Mouse (Mus musculus) liver, adult (tissue): ENCODE measurements around the gene Dhrs9.

Source experiments
- GATA4 ChIP-seq: IDR thresholded peaks from 2 replicates; pipeline ENCODE4 v1.6.1; 2014; ENCODE audit warnings: mild to moderate bottlenecking, low read length; ENCODE audit not compliant: insufficient replicate concordance

Gene Dhrs9

DNA sequence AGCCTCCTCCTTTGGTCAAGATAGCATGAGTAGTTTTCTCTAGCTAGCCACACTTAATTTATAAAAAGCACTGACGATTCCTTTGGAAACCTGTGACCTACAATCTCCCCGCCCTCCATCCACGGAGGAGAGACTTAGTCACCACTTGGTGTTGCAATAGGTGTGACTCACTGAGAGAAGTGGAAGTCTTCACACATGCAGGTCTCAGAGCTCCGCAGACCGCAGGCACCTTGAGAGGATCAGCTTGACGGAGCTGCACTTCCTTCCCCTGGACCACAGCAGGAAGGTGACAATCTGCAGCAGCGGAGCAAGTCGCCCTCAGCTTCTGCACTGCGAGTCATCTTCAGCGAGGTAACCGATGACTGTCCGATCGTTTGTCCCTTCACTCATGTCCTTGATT lies at the start of gene Dhrs9:
TSS of gene Dhrs9 (plus strand) at position 165 of the 400 bp plus-strand sequence.
- TF ChIP-seq GATA4 = no peak

DNA sequence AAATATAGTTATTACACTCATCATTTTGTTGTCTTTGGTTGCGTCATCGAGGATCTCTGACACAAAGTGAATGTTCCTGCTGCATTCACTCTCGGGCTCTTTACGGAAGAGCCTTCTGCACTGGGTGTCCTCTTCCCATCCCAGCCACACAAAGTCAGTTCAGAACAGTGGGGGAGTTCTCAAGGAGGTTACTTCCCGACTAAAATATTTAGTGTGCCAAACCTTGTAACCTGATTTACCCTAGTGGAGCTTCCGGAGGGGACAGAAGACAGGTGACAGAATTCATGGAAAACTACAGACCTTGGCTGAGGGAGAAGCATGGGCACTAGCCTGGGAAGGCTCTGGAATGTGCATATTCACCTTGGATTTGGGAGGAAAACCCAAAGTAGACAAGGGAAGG lies 38.7 kb upstream of the Dhrs9 start:
- TF ChIP-seq GATA4 = no peak

DNA sequence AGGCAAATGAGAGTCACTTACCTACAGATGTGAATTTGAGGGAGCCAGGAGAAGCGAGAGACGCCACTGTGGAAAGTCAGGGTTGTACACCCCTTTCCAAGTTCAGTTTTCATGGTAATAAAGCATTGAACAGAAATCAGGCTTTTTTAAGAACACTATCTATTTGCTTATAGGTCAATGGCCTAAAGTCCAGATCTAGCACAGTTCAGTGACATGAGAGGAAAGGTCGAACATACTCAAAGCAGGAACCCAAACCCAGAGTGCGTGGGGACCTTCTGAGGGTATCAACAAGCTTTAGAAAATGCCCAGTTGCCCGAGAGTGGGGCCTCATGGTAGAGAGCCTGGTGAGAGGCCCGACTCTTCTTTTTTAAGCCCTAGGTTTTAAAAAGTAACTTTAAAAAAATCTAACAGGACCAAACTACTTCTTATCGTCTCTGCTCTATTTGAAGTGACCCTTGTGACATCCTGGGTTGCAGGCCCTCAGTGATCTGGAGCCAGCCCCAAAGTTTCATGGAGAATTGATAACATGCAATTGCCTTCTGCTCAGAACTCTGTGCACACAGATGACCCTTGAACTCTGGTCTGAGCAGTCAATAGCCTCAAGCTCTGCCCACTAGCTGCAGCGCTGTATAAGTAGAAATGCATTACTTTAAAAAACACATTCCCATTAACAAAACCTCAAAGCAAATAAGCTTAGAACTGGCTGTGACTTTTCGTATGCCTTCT lies 37.6 kb upstream of the Dhrs9 start, which contains the start of gene Abcb11:
TSS of gene Abcb11 (minus strand) at position 121 of the 726 bp plus-strand sequence.
- peak; percentile 65; the same call in 1 of the 2 replicates for TF ChIP-seq GATA4

DNA sequence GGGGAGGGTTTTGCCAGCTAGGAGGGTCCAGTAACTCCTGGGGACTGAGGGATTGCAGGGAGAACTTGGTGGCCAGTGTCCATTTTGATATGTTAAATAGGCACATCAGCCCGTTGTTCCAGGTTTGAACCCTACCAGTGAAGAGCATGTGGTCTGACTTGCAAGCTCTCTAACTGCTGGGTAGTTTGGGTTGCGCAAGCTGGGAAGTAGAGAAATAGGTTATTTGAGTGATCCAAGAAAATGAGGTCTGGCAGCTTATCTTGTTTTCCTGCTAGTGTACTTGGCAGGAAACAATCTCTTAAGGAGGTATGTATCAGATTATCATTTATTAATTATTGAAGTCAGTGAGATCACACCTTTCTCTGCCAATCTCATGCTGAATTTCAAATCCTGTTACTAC lies 15.4 kb upstream of the Dhrs9 start:
- TF ChIP-seq GATA4 = no peak

DNA sequence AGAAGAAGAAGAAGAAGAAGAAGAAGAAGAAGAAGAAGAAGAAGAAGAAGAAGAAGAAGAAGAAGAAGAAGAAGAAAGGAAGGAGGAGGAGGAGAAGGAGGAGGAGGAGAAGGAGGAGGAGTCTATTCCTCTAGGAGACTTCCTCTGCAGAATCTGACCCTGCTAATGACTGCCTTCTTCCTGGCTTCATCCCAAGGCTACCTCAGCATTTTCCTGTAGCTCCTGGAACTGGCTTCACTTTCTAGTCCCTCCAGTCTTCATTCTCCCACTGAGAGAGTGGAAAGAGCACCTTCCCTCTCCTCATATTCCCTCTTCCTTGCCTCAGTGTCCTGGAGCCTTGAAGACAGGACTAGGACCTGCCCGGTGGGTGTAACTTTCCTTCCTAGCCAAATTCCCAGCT lies 15.0 kb upstream of the Dhrs9 start:
- no peak for TF ChIP-seq GATA4

DNA sequence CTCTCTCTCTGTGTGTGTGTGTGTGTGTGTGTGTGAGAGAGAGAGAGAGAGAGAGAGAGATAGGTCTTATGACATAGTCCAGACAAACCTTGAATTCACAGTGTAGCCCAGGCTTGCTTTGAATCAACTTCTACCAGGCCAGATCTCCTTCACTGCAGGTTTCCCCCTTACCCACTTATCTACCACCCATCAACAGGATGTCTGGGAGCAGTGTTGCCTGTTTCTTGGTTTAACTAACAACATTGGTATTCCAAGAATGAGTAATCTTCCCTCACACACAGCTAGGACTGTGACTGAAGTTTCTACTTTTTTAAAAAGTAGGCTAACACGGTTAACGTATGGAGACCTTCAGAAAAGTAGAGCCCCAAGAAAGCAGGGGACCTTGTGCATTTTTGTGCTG lies 3.5 kb upstream of the Dhrs9 start:
- no peak for TF ChIP-seq GATA4

DNA sequence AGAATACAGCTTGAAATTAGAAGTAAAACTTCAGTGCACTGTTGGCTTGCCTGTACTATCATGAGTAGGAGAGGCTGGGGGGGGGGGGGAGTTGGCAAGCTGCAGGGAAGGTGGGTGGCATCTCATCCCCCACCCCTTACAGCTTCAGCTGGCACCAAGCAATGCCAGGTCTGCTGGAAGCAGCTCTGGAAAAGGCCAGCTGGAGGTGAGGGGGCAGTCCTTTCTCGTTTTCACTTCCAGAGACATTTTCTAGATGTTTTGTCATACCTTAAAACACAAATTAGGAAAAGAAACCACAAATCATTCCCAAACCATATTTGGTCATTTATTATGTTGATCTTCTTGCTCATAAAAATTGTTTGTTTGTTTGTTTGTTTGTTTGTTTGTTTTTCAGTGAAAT lies 444 bp upstream of the Dhrs9 start:
- no peak for TF ChIP-seq GATA4

DNA sequence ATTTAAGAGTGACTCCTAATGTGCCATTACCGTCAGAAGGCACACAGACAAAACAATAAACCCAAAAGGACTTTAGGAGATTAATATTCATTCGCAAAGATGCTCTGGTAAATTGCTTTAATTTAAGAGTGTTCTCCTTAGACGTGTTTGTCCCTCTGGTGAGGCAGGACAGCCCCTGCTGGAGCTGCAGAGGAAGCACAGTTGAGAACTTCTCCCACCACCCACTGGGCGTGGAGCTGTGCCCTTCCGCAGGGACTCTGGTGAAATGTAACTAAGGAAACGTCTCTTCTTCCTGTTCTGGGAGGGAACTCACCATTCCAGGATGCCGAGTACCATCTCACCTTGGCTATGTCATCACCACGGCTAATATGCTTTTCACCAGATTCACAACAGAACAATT lies 1.5 kb downstream of the Dhrs9 start:
- TF ChIP-seq GATA4 = no peak

DNA sequence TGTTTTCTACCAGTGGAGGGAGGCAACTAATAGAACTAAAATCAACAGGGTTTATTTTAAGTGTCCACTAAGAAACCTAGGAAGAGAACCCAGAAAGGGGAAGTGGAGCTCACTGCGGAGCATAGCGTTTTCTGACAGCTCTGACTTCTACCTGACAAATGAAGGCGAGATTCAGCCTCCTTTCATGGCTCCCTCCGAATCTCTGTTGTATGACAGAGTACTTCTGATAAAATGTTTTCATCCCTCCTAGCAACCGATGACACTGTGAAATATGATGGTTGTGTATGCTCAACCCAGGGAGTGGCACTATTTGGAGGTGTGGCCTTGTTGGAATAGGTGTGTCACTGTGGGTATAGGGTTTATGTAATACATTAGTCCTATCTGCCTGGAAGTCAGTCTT lies 2.6 kb downstream of the Dhrs9 start:
- TF ChIP-seq GATA4 = no peak

DNA sequence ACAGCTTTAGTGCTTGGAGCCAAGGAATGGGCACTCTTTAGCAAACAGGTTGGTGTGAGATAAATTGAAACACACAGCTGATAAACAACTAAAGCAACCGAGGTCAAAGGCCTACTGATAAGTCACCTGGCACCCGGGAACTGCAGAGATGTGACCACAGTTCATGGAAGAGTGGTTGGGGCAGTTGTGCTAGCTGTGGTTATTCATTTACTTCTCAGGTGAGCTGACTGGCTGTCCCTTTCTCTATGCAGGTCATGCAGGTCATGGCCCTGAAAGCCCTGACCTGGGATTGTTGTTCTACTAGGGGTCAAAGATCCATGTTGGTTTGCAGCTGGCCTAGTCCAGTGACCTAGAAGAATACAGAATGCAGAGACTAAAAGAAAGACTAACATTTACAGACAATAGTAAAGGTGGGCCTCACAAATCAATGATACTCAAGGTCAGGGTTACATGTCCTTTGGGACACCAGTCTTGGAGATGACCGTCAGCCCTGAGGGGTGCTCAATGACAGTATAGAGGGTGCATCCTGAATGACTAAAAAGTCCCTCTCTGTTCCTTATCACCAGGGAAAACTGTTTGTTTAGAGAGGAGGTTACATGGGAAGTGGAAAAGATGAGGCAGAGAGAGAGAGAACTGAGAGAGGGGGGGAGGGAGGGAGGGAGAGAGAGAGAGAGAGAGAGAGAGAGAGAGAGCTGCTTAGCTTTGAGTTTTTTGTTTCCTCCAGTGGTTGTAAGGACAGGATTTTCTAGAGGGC lies 6.0 kb downstream of the Dhrs9 start:
- peak; percentile 98 for TF ChIP-seq GATA4

DNA sequence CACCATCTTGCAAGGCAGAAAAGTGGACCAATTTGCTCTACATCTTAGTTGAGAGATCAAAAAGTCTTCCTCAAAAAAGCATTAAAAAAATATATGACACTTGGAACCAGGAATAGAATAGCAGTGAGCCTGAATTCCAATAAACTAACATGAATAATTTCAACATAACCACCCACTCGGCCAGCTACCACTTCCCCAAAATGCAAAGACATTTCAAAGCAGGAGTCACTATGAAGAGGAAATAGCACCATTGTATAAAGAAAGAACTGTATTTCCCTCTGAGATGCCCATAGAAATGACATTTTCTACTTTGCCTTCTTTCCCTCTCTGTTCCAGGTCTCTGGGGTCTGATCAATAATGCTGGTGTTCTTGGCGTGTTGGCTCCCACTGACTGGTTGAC lies 13.7 kb downstream of the Dhrs9 start:
- no peak for TF ChIP-seq GATA4

DNA sequence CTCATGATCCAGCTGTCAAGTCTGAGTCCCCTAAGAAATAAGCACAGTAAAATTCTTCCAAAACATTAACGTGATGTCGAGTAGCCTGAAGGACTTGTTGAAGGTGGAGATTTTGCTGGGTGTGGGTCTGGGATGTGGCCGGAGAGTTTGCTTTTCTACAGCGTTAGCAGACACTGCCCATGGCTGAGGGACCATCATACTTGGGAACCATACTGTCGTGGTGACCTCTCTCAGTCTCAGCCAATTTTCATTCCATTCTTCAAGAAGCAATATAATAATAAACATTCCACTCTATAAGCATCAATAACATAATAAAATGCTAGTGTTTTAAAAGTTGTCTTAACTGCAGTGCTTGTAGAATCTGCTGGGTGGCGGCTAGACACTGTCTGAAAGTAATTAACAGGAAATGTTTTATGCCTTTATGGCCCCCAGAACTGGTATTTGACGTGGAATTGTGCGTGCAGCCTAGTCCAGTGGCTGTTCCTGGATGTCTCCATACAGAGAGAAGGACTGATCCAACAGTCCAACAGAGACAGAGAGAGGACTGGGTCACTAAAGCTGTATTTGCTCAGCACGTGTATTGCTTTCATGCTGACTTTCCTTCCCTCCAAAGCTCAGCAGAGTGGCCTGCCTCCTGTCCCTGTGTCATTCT lies 15.5 kb downstream of the Dhrs9 start:
- TF ChIP-seq GATA4 = no peak

DNA sequence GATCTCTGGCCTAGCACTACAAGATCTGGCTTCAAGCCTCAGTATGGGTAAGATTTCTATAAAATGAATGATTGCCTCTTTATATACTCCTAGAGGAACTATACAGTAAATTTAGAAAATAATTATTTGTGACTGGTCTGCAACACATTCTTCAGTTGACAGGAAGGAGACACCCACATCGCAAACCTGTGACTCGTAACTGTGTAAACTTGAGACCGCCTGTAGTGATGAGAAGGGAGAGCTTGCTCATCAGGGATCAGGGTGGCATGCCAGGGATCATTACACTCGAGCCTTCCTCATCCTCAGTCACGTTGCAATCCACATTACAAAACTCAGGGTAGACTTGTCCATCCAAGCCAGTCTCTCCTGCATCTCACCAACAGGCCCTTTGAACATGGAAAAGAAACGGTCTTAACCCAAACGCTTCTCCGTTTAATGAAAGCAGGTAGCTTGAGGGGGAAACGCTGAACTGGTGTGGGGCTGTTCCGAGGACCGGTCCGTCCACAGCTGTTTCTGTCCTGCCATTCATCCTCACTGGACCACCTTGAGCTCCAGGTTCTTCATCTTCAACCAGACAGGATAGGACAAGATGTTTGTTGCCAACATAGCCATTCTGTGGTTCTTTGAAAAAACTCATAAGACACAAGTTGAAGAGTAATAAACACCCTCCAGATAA lies 16.7 kb downstream of the Dhrs9 start:
- TF ChIP-seq GATA4 = no peak

DNA sequence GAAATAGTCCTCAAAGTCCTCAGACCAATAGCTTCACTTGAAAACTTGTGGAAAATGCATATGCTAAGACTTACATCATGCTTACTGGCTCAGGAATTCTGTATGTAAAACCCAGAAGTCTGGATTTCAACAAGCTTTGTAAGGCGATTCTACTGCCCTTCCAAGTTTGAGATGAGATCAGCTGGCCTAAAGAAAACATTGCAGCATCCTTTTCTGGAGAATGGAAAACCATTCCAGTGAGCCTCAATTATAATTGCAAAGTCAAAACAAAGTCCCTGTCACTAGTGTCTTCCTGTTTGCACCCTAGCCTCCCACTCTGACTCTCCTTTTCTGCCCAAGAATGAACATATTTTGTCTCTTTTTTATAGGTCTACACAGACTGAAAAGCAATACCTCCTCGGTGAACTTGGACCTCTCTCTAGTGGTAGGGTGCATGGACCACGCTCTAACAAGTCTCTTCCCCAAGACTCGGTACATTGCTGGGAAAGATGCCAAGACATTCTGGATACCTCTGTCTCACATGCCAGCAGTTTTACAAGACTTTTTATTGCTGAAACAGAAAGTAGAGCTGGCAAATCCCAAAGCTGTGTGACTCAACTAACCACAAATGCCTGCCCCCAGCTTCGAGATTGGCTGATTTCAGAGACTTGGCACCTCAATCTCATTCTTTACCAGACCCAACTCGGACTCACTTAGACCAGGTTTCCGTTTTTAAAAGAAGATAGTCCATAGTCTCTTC lies 20.8 kb downstream of the Dhrs9 start:
- TF ChIP-seq GATA4 = no peak

DNA sequence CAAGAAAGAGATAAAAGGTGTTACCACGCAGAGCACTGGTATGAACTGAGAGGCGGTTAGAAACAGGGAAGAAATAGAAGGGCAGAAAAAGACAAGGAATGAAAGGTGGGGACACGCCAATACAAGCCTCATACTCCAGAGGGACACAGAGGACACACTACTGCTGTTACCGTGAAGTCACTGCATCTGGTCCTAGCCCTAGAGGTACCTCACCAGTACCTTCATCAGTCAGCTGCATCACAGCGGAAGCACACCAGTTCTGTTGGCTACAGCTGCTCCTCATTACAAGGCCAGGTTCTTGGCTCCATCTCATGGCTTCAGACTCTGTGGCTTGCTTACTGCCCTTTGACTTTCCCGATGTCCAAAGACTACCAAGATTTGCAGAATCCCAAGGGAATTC lies 21.6 kb downstream of the Dhrs9 start:
- TF ChIP-seq GATA4 = no peak
